Mouse (Mus musculus) G1E (cell line): ENCODE results near the gene Gm17660.

Experiments used
- CTCF ChIP-seq: IDR thresholded peaks from 2 replicates; pipeline ENCODE4 v1.5.1; 2012; ENCODE audit warnings: low read depth, low read length, inconsistent platforms, mixed read lengths
- GATA1 ChIP-seq: IDR thresholded peaks from 2 replicates; pipeline ENCODE4 v1.6.1; 2012; ENCODE audit warnings: borderline replicate concordance, low read length, inconsistent platforms, mixed read lengths
- POLR2AphosphoS5 ChIP-seq: IDR thresholded peaks from 2 replicates; pipeline ENCODE4 v1.6.1; 2012; ENCODE audit warnings: low read depth, low read length, inconsistent platforms; ENCODE audit not compliant: insufficient replicate concordance
- TAL1 ChIP-seq: conservative IDR thresholded peaks from 2 replicates; pipeline ENCODE4 v1.6.1; 2012; ENCODE audit warnings: low read depth, low read length, inconsistent platforms, mixed read lengths

DNA sequence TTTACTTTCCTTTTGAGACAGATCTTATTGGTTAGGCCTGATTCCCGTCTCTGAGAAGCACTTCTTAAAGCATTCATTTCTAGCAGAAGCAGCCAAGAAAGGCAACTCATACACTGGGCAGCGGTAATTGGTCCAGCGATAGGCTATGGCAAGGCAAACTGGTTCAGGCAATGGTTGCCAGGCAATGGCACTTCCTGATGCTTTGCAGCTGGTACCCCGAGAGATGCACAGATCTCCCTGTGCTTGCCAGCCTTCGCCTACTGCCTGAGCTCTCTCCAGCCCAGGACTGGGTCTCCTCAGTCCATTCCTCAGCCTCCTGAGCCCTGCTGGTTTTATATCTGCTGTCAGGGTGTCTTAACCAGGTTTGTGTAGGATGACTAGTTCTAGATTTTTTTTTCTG lies 17.0 kb downstream of the Gm17660 start:
- TF ChIP-seq CTCF (no peak), TAL1 (no peak), GATA1 (no peak), POLR2AphosphoS5 (no peak)
